Mouse (Mus musculus): Measurements from ENCODE around the gene Wfdc17. TPM values are rescaled to one million over a fixed set of nuclear protein-coding genes. Genes with fewer than 3 reads are reported as not detected.

The Wfdc17 gene
- total RNA-seq, 2 experiments from 2014 or later, result not detected

GRCm38 (mm10) chr11:83735881-83736280 is 32.1 kb downstream of the Wfdc17 start:
- DNase-seq (ENCODE audit: low spot score in 2 of 2), result no peak
- intact Hi-C loops (cut with DNase I), result loop anchor here (5.0 to 10.0 kb wide), 2 partner anchors 101 to 294 kb away; no protein-coding TSS in a partner anchor

GRCm38 (mm10) chr11:83737109-83737558 is 33.3 kb downstream of the Wfdc17 start:
- no peak for DNase-seq (ENCODE audit: low spot score in 2 of 2)
- intact Hi-C loops (cut with DNase I), result loop anchor here (5.0 to 10.0 kb wide), 2 partner anchors 102 to 295 kb away; no protein-coding TSS in a partner anchor

DNA sequence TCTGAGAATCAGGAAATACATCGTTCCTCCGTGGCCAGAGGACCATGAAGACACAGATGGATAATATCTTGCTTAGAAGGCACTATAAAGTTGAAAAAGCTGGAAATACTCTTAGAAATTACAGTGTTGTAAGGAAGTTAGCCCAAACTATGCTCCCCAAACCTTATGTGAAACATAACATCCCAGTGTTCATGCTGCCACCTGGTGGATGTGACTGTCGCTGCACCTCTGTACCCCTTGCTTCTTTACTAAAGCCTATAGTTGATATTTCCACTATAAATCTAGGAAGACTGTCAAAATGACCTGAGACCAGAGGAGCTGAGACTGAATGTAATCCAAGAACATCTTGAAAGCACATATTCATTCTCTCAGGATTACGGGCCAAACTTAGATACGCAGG is 35.5 kb downstream of the Wfdc17 start:
- peak; percentile 88 to 91 for DNase-seq (ENCODE audit: low spot score in 2 of 2)
- intact Hi-C loops (cut with DNase I), result loop anchor here (1.0 to 10.0 kb wide), 3 partner anchors 104 to 297 kb away; no protein-coding TSS in a partner anchor

DNA sequence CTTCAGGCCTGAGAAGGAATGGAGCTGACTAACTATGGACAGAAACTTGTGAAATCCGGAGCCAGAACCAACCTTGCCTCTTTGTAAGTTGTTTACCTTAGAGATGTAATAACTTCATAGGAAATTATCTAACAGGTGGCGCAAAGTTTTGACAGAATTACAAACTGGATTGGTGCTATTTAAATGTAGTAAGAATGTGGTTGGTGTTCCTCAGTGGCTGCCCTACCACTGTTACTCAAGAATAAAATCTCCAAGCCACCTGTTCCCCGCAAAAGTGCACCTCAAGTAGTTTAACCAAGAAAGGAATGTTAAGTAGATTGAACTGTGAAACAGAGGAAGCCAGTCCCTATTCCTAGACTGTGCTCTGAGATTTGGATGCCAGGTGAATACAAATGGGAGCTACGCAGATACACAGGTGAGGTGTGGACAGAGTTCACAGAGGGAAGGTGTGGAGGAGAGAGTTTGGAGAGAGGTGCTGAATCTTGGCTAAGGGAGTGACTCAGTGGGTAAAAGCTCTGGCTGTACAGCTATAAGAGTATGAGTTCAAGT is 36.7 kb downstream of the Wfdc17 start:
- intact Hi-C loops (cut with DNase I), result no loop called here
- DNase-seq (ENCODE audit: low spot score in 2 of 2), result no peak

GRCm38 (mm10) chr11:83741841-83742240 is 38.0 kb downstream of the Wfdc17 start:
- no peak for DNase-seq (ENCODE audit: low spot score in 2 of 2)

GRCm38 (mm10) chr11:83742731-83743355 is 39.1 kb downstream of the Wfdc17 start:
- no peak for DNase-seq (ENCODE audit: low spot score in 2 of 2)
- intact Hi-C loops (cut with DNase I), result no loop called here

More at GRCm38 (mm10) chr11:83741841-83742240, 38.0 kb downstream of the Wfdc17 start:
- intact Hi-C loops (cut with DNase I), result no loop called here

- intact Hi-C loops (cut with DNase I), result no loop called here
- no peak for DNase-seq (ENCODE audit: low spot score in 2 of 2)
Observed at GRCm38 (mm10) chr11:83743525-83743924, 39.7 kb downstream of the Wfdc17 start.

GRCm38 (mm10) chr11:83746152-83746551 is 42.4 kb downstream of the Wfdc17 start:
- intact Hi-C loops (cut with DNase I), result no loop called here
- no peak for DNase-seq (ENCODE audit: low spot score in 2 of 2)

DNA sequence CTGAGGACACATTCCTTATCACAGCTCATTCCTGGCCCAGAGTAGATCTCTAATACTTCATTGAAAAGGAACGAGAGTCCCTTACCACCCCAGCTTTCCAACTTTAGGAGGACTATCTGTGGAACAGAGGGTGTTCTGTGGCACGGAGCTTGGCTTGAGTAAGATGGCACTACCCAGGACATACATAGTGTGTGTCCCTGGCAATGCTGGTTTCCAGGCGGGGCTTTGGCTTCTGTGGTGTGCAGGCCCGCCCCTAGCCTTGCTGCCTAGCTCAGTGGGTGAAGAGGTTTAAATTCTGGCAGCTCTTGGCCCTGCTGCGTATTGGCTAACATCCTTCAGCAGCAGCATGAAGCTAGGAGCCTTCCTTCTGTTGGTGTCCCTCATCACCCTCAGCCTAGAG is 42.9 kb downstream of the Wfdc17 start, which contains the start of gene Wfdc21:
Gene Wfdc21 (plus strand): TSS at position 260 of the 400 bp plus-strand sequence.
- DNase-seq (ENCODE audit: low spot score in 2 of 2), result no peak
- intact Hi-C loops (cut with DNase I), result no loop called here

DNA sequence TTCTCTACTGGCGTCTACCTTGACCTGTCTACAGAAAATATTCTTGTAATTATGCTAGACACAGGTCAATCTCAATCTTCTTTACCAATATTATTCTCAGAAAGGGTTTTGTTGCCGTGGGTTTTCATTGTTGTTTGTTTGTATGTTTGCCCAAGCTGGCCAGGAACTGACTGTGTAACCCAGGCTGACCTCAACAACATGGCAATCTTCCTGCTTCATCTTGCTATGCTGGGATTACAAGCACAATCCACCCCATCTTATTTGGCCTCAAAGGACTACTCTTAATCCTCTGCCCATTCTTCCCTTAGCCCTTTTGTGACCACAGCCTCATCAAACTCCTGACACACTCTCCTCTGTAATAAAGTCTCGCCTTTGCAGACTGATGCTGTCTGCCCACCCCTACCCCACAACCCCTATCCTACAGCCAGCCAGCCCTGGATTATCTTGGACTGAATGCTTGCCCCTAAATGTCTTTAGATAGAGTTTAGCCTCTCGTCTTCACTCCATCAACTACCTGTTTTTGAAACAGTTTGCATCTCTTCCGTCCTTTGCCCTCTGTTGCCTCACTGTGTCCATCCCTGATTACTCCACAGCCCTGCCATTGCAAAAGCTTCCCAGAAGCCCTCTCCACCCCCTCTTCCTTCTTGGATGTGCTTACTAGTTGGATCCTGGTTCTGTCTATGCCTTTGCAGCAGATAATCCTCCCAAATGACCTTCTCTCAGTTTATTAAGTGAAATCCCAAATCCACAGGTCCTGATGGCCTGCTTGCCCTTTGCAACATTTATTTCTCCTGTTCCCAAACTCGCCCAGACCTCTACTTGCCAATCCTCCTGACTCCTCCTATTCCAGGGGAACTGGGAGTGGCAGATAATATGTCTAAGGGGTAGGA is 43.8 kb downstream of the Wfdc17 start:
- intact Hi-C loops (cut with DNase I), result no loop called here
- DNase-seq (ENCODE audit: low spot score in 2 of 2), result no peak

- intact Hi-C loops (cut with DNase I), result no loop called here
Observed at GRCm38 (mm10) chr11:83753581-83754181, 49.9 kb downstream of the Wfdc17 start, which contains the start of gene Heatr6. Gene Heatr6, plus strand, starts transcription at chr11:83753696.

DNA sequence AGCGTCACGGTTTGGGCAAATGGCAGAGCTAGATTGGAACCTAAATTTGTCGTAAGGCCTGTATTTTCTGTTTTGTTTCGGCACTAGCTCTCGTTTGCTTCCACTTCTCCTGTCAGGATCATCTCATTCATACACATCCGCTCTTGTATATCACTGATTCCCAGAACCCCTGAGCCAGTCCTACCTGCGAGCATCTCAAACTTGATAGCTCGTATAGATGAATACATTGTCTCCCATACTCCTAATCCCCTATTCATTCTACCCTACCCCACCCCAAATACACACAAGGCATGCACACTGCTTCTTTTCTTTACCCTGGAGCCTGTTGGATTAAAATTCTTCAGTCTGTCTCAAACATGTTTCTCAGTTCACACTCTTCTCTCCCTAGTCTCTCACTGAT is 50.4 kb downstream of the Wfdc17 start:
- intact Hi-C loops (cut with DNase I), result no loop called here
- no peak for DNase-seq (ENCODE audit: low spot score in 2 of 2)

More at GRCm38 (mm10) chr11:83753581-83754181, 49.9 kb downstream of the Wfdc17 start, which contains the start of gene Heatr6:
- DNase-seq (ENCODE audit: low spot score in 2 of 2), result peak; percentile 90 to 94

Other genes starting within 250 kb of the Wfdc17 start
- 1 to 10 TPM; 3.9 to 5.8 TPM for gene Mmp28, start 240.9 kb upstream of the Wfdc17 start, total RNA-seq (2021)
- gene Taf15, start 230.9 kb upstream of the Wfdc17 start, total RNA-seq (2021), result 10 to 100 TPM; 52.0 to 62.1 TPM
- not detected for gene Heatr9, start 181.8 kb upstream of the Wfdc17 start, total RNA-seq (2021)
- not detected for gene Ccl5, start 173.5 kb upstream of the Wfdc17 start, total RNA-seq (2021)
- gene Ccl9, start 125.4 kb upstream of the Wfdc17 start, total RNA-seq (2021), result 1 to 10 TPM; 3.6 to 4.0 TPM
- gene Ccl6, start 110.9 kb upstream of the Wfdc17 start, total RNA-seq (2021), result 1 to 10 TPM; 1.6 to 2.1 TPM
- gene Rpl9-ps1, start 58.4 kb upstream of the Wfdc17 start, total RNA-seq (2021), result not detected
- gene Ccl3, start 54.6 kb upstream of the Wfdc17 start, total RNA-seq (2021), result not detected
- gene Ccl4, start 41.4 kb upstream of the Wfdc17 start, total RNA-seq (2021), result not detected
- gene Wfdc18, start 5.0 kb downstream of the Wfdc17 start, total RNA-seq (2021), result 1 to 10 TPM in 1 of 2 experiments, under 1 TPM in 1; 0.97 to 3.1 TPM
- gene Wfdc21, start 42.9 kb downstream of the Wfdc17 start, total RNA-seq (2021), result not detected
- gene Heatr6, start 49.7 kb downstream of the Wfdc17 start, total RNA-seq (2021), result 10 to 100 TPM; 12.6 to 14.8 TPM
- gene Hnf1b, start 146.1 kb downstream of the Wfdc17 start, total RNA-seq (2021), result under 1 TPM in 1 of 2 experiments, not detected in 1; 0.22 TPM
- 10 to 100 TPM; 11.0 to 12.0 TPM for gene Ddx52, start 238.1 kb downstream of the Wfdc17 start, total RNA-seq (2021)

Data from left cerebral cortex, postnatal 14 days (tissue).